Mouse (Mus musculus): ENCODE measurements around the gene Nr0b2. TPM values are rescaled to one million over a fixed set of nuclear protein-coding genes. Genes with fewer than 3 reads are reported as not detected.
A peak's percentile ranks its signal among the peaks of the same experiment; 100 is the strongest.
"Not testable (repeated sequence)": the region's sequence is repeated elsewhere in the genome, so short reads cannot be mapped to it uniquely, and the experiment has no call there.

Gene Nr0b2
- polyA plus RNA-seq (2012; rRNA removed): 1.8 and 23.0 TPM in 2 replicates

- Histone ChIP-seq H3K27me3 (ENCODE audit: control insufficient read depth, insufficient read depth, low read length) (no peaks in the 10 kb centered on the region), H3K4me1 (ENCODE audit: control insufficient read depth, insufficient read depth, insufficient read length, low read length) (peaks cover 21% of the 10 kb centered on the region), H3K36me3 (ENCODE audit: control insufficient read depth, insufficient read depth, low read length) (no peaks in the 10 kb centered on the region), H3K4me3 (ENCODE audit: low read depth, low read length) (peak within 1 kb of the TSS; percentile 23; the same call in 1 of the 2 replicates), H3K27ac (ENCODE audit: insufficient read depth, low read depth, low read length) (peak within 1 kb of the TSS; percentile 22)
- WGBS: 25% methylated on average over 10 of the region's 10 CpGs
- TF ChIP-seq POLR2A (IDR thresholded peaks at IDR 0.05; ENCODE audit: low read depth, low read length): no peak; the same call in 1 of the 2 replicates
- TF ChIP-seq CTCF (IDR thresholded peaks at IDR 0.05; ENCODE audit: extremely low read depth, insufficient read length, insufficient replicate concordance, low read depth, low read length): no peak
These were observed at the start of gene Nr0b2 for GRCm38 (mm10) chr4:133552768-133553447. Gene Nr0b2 (plus strand): TSS chr4:133553376.

GRCm38 (mm10) chr4:133504300-133504699 is 48.9 kb upstream of the Nr0b2 start:
- TF ChIP-seq CTCF (IDR thresholded peaks at IDR 0.05; ENCODE audit: extremely low read depth, insufficient read length, insufficient replicate concordance, low read depth, low read length) (no peak), POLR2A (IDR thresholded peaks at IDR 0.05; ENCODE audit: low read depth, low read length) (no peak)
- WGBS: 50% methylated on average over 5 of the region's 5 CpGs
- Histone ChIP-seq H3K4me1 (ENCODE audit: control insufficient read depth, insufficient read depth, insufficient read length, low read length) (no peaks in the 10 kb centered on the region), H3K27me3 (ENCODE audit: control insufficient read depth, insufficient read depth, low read length) (0 out of 2 replicates have a peak, but pooled peaks cover 2% of the 10 kb centered on the region), H3K36me3 (ENCODE audit: control insufficient read depth, insufficient read depth, low read length) (no peaks in the 10 kb centered on the region), H3K4me3 (ENCODE audit: low read depth, low read length) (no peak overlapping the region), H3K27ac (ENCODE audit: insufficient read depth, low read depth, low read length) (no peak overlapping the region)

GRCm38 (mm10) chr4:133504755-133505485 is 48.3 kb upstream of the Nr0b2 start:
- Histone ChIP-seq H3K4me1 (ENCODE audit: control insufficient read depth, insufficient read depth, insufficient read length, low read length) (no peaks in the 10 kb centered on the region), H3K4me3 (ENCODE audit: low read depth, low read length) (no peak overlapping the region), H3K36me3 (ENCODE audit: control insufficient read depth, insufficient read depth, low read length) (no peaks in the 10 kb centered on the region), H3K27ac (ENCODE audit: insufficient read depth, low read depth, low read length) (no peak overlapping the region), H3K27me3 (ENCODE audit: control insufficient read depth, insufficient read depth, low read length) (0 out of 2 replicates have a peak, but pooled peaks cover 2% of the 10 kb centered on the region)
- no peak for TF ChIP-seq CTCF (IDR thresholded peaks at IDR 0.05; ENCODE audit: extremely low read depth, insufficient read length, insufficient replicate concordance, low read depth, low read length)
- no peak for TF ChIP-seq POLR2A (IDR thresholded peaks at IDR 0.05; ENCODE audit: low read depth, low read length)
- 55% methylated on average over 9 of the region's 9 CpGs for WGBS

GRCm38 (mm10) chr4:133506573-133506972 is 46.6 kb upstream of the Nr0b2 start:
- Histone ChIP-seq H3K36me3 (ENCODE audit: control insufficient read depth, insufficient read depth, low read length) (no peaks in the 10 kb centered on the region), H3K4me1 (ENCODE audit: control insufficient read depth, insufficient read depth, insufficient read length, low read length) (no peaks in the 10 kb centered on the region), H3K27ac (ENCODE audit: insufficient read depth, low read depth, low read length) (no peak overlapping the region), H3K4me3 (ENCODE audit: low read depth, low read length) (no peak overlapping the region), H3K27me3 (ENCODE audit: control insufficient read depth, insufficient read depth, low read length) (0 out of 2 replicates have a peak, but pooled peaks cover 2% of the 10 kb centered on the region)
- 61% methylated on average over 5 of the region's 5 CpGs for WGBS
- TF ChIP-seq CTCF (IDR thresholded peaks at IDR 0.05; ENCODE audit: extremely low read depth, insufficient read length, insufficient replicate concordance, low read depth, low read length): no peak
- TF ChIP-seq POLR2A (IDR thresholded peaks at IDR 0.05; ENCODE audit: low read depth, low read length): no peak

GRCm38 (mm10) chr4:133508990-133509389 is 44.2 kb upstream of the Nr0b2 start:
- no peaks in the 10 kb centered on the region for H3K36me3 ChIP-seq (ENCODE audit: control insufficient read depth, insufficient read depth, low read length)
- 89% methylated on average over 7 of the region's 7 CpGs for WGBS
- TF ChIP-seq POLR2A (IDR thresholded peaks at IDR 0.05; ENCODE audit: low read depth, low read length) (no peak), CTCF (IDR thresholded peaks at IDR 0.05; ENCODE audit: extremely low read depth, insufficient read length, insufficient replicate concordance, low read depth, low read length) (no peak)
- H3K4me3 ChIP-seq (ENCODE audit: low read depth, low read length): no peak overlapping the region
- no peak overlapping the region for H3K27ac ChIP-seq (ENCODE audit: insufficient read depth, low read depth, low read length)
- no peaks in the 10 kb centered on the region for H3K4me1 ChIP-seq (ENCODE audit: control insufficient read depth, insufficient read depth, insufficient read length, low read length)
- 0 out of 2 replicates have a peak, but pooled peaks cover 2% of the 10 kb centered on the region for H3K27me3 ChIP-seq (ENCODE audit: control insufficient read depth, insufficient read depth, low read length)

GRCm38 (mm10) chr4:133511050-133511449 is 42.1 kb upstream of the Nr0b2 start:
- Histone ChIP-seq H3K4me1 (ENCODE audit: control insufficient read depth, insufficient read depth, insufficient read length, low read length) (no peaks in the 10 kb centered on the region), H3K27me3 (ENCODE audit: control insufficient read depth, insufficient read depth, low read length) (no peaks in the 10 kb centered on the region), H3K4me3 (ENCODE audit: low read depth, low read length) (no peak overlapping the region), H3K27ac (ENCODE audit: insufficient read depth, low read depth, low read length) (no peak overlapping the region), H3K36me3 (ENCODE audit: control insufficient read depth, insufficient read depth, low read length) (no peaks in the 10 kb centered on the region)
- no peak for TF ChIP-seq POLR2A (IDR thresholded peaks at IDR 0.05; ENCODE audit: low read depth, low read length)
- no peak for TF ChIP-seq CTCF (IDR thresholded peaks at IDR 0.05; ENCODE audit: extremely low read depth, insufficient read length, insufficient replicate concordance, low read depth, low read length)
- WGBS: 81% methylated on average over 5 of the region's 5 CpGs

GRCm38 (mm10) chr4:133512511-133512910 is 40.7 kb upstream of the Nr0b2 start:
- H3K36me3 ChIP-seq (ENCODE audit: control insufficient read depth, insufficient read depth, low read length); H3K4me3 ChIP-seq (ENCODE audit: low read depth, low read length); H3K27me3 ChIP-seq (ENCODE audit: control insufficient read depth, insufficient read depth, low read length); H3K4me1 ChIP-seq (ENCODE audit: control insufficient read depth, insufficient read depth, insufficient read length, low read length): not testable (repeated sequence)
- WGBS: 20% methylated on average over 5 of the region's 5 CpGs
- H3K27ac ChIP-seq (ENCODE audit: insufficient read depth, low read depth, low read length): peak overlapping the region; percentile 59; the same call in 1 of the 2 replicates
